Mouse (Mus musculus): ENCODE data around the gene Pnpo.

DNA sequence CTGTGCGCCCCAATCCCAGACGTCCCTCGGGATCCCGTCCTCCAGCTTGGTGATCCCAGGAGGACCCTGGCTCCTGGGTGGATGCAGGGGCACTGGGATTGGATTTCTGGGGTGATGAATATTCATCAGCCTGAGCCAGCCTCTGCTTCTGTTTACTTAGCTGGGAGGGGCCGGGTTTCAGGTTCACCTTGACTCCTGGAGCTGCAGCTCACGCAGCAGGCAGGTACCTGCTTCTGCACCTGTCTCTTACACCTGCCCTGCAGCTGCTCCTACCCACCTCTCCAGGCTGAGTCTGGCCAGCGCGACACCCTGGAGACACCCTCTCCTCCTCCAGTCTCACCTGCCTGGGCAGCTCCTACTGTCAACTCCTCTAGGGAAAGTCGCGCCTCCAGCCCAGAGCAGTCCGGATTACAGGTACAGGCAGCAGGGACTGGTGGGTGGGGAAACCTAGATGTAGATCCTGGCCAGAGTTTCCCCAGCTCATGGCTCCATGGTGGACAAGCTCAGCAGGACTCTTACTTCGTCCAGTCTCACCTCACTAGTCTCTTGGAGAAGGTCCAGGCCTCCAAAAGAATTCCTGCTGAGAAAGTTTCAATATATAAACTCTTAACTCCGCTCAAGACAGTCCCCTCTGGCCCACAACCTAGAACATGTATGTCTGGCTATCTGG lies 14.6 kb downstream of the Pnpo start:
- TF ChIP-seq CTCF (IDR thresholded peaks at IDR 0.05; ENCODE audit: control insufficient read depth, insufficient read depth, low read length) (no peak), POLR2A (IDR thresholded peaks at IDR 0.05; ENCODE audit: borderline replicate concordance, control insufficient read depth, low read depth, low read length) (no peak)
